Mouse (Mus musculus): ENCODE measurements around the gene Avpr2. TPM values are rescaled to one million over a fixed set of nuclear protein-coding genes. Genes with fewer than 3 reads are reported as not detected.
A peak's percentile ranks its signal among the peaks of the same experiment; 100 is the strongest.

Avpr2 gene
- polyA plus RNA-seq, 1 experiment from 2014 or later = 0.21 TPM

DNA sequence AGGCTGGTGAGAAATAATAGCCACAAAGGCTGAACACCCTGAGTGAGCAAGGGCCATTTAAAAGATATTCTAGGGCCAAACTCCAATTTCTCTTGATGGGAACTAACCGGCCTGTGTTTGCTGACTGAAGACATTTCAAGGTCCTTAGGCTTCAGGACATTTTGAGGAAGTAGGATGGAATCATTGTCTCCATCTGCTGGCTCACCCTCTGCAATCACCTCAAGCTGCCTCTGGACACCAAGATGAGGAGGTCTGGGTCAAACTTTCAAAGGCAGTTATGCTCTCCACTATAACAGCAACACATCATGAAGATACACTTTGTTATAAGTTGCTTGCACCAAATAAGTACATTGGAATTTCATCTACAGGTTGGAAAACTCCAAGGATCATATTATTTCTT lies 18.1 kb downstream of the Avpr2 start:
- no peak overlapping the region for H3K4me3 ChIP-seq (ENCODE audit: low read depth, low read length)
- no peak overlapping the region for H3K27ac ChIP-seq (replicated peaks; ENCODE audit: low read depth, low read length)
- ATAC-seq (ENCODE audit: insufficient number of reproducible peaks, low FRiP score, low TSS enrichment, low read depth) = no peak
- no peak overlapping the region for H3K4me2 ChIP-seq (ENCODE audit: low read depth, severe bottlenecking)
- H3K27me3 ChIP-seq (ENCODE audit: control insufficient read depth, insufficient read depth, low read length) = no peaks in the 10 kb centered on the region
- H3K4me1 ChIP-seq (ENCODE audit: control insufficient read depth, insufficient read depth, low read length) = no peaks in the 10 kb centered on the region
- H3K9ac ChIP-seq (ENCODE audit: low read length) = no peak overlapping the region
- no peaks in the 10 kb centered on the region for H3K9me3 ChIP-seq (ENCODE audit: control insufficient read depth, low read length)
- no peak for DNase-seq (ENCODE audit: low spot score)
- 94% methylated on average over 1 of the region's 1 CpGs for WGBS
- H3K36me3 ChIP-seq (ENCODE audit: control insufficient read depth, insufficient read depth, low read length) = no peaks in the 10 kb centered on the region

DNA sequence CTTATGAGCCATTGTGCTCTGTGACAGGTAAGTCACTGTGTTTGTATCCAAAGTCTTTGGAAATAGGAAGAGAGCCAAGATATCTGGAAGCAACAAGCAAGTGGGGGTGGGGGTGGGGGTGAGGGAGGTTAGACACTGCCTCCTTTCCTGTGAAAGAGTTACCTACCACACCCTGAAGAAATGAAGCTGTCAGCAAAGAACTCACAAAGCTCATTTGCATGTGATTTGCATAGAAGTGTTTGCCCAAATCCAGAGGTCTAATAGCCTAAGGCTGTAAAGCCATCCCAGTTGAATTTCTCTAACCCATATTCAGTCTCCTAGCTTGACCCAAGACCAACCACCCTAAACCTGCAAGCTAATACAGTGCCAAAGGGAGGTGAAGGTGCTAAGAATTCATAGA lies 18.5 kb downstream of the Avpr2 start:
- no peak overlapping the region for H3K27ac ChIP-seq (replicated peaks; ENCODE audit: low read depth, low read length)
- no peak for DNase-seq (ENCODE audit: low spot score)
- H3K4me1 ChIP-seq (ENCODE audit: control insufficient read depth, insufficient read depth, low read length) = no peaks in the 10 kb centered on the region
- no peak overlapping the region for H3K4me3 ChIP-seq (ENCODE audit: low read depth, low read length)
- H3K27me3 ChIP-seq (ENCODE audit: control insufficient read depth, insufficient read depth, low read length) = no peaks in the 10 kb centered on the region
- no peaks in the 10 kb centered on the region for H3K36me3 ChIP-seq (ENCODE audit: control insufficient read depth, insufficient read depth, low read length)
- no peak for ATAC-seq (ENCODE audit: insufficient number of reproducible peaks, low FRiP score, low TSS enrichment, low read depth)
- no peak overlapping the region for H3K9ac ChIP-seq (ENCODE audit: low read length)
- no peaks in the 10 kb centered on the region for H3K9me3 ChIP-seq (ENCODE audit: control insufficient read depth, low read length)
- no peak overlapping the region for H3K4me2 ChIP-seq (ENCODE audit: low read depth, severe bottlenecking)

- 22% methylated on average over 25 of the region's 26 CpGs for WGBS
- H3K4me1 ChIP-seq (ENCODE audit: control insufficient read depth, insufficient read depth, low read length) = no peaks in the 10 kb centered on the region
- H3K9me3 ChIP-seq (ENCODE audit: control insufficient read depth, low read length) = no peaks in the 10 kb centered on the region
- H3K27me3 ChIP-seq (ENCODE audit: control insufficient read depth, insufficient read depth, low read length) = no peaks in the 10 kb centered on the region
- ATAC-seq (ENCODE audit: insufficient number of reproducible peaks, low FRiP score, low TSS enrichment, low read depth) (no peak), DNase-seq (ENCODE audit: low spot score) (no peak)
- no peaks in the 10 kb centered on the region for H3K36me3 ChIP-seq (ENCODE audit: control insufficient read depth, insufficient read depth, low read length)
- H3K4me3 ChIP-seq (ENCODE audit: low read depth, low read length) = no peak overlapping the region
- H3K4me2 ChIP-seq (ENCODE audit: low read depth, severe bottlenecking) = peak overlapping the region; percentile 33
- H3K9ac ChIP-seq (ENCODE audit: low read length) = no peak overlapping the region
- H3K27ac ChIP-seq (replicated peaks; ENCODE audit: low read depth, low read length) = no peak overlapping the region
These were observed 19.3 kb downstream of the Avpr2 start for GRCm38 (mm10) chrX:73911156-73911555.

DNA sequence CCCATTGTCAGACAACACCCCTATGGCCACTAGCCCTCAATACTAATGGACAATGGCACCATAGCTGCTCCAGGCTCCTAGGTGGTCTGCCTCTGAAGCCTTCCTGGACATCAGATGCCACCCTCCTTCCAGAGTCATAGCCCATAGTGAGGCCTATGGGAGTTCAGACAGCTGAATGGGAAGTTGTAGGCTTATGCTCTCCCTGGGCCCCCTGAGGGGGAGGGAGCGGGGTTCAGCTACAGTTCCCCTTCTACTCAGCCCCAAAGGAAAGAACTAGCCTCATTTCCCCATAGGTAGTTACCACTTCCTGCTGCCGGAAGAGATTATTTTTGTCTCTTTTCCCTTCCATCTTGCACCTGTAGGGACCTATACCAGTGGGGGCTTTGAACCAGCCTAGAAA lies 19.7 kb downstream of the Avpr2 start:
- Histone ChIP-seq H3K36me3 (ENCODE audit: control insufficient read depth, insufficient read depth, low read length) (no peaks in the 10 kb centered on the region), H3K9ac (ENCODE audit: low read length) (no peak overlapping the region), H3K9me3 (ENCODE audit: control insufficient read depth, low read length) (no peaks in the 10 kb centered on the region), H3K27me3 (ENCODE audit: control insufficient read depth, insufficient read depth, low read length) (no peaks in the 10 kb centered on the region), H3K4me2 (ENCODE audit: low read depth, severe bottlenecking) (no peak overlapping the region; the same call in 1 of the 2 replicates), H3K27ac (replicated peaks; ENCODE audit: low read depth, low read length) (no peak overlapping the region), H3K4me1 (ENCODE audit: control insufficient read depth, insufficient read depth, low read length) (no peaks in the 10 kb centered on the region), H3K4me3 (ENCODE audit: low read depth, low read length) (no peak overlapping the region)
- no peak for DNase-seq (ENCODE audit: low spot score)
- whole genome bisulfite sequencing = 83% methylated on average over 2 of the region's 2 CpGs
- no peak for ATAC-seq (ENCODE audit: insufficient number of reproducible peaks, low FRiP score, low TSS enrichment, low read depth)

GRCm38 (mm10) chrX:73914827-73915703 lies 23.2 kb downstream of the Avpr2 start:
- Histone ChIP-seq H3K4me3 (ENCODE audit: low read depth, low read length) (no peak overlapping the region), H3K27ac (replicated peaks; ENCODE audit: low read depth, low read length) (0 out of 2 replicates have a peak overlapping the region, but pooled peaks have one; percentile 18)

GRCm38 (mm10) chrX:73916945-73917344 lies 25.0 kb downstream of the Avpr2 start:
- DNase-seq (ENCODE audit: low spot score) (no peak), ATAC-seq (ENCODE audit: insufficient number of reproducible peaks, low FRiP score, low TSS enrichment, low read depth) (no peak)
- Histone ChIP-seq H3K36me3 (ENCODE audit: control insufficient read depth, insufficient read depth, low read length) (no peaks in the 10 kb centered on the region), H3K27ac (replicated peaks; ENCODE audit: low read depth, low read length) (no peak overlapping the region), H3K9ac (ENCODE audit: low read length) (no peak overlapping the region), H3K27me3 (ENCODE audit: control insufficient read depth, insufficient read depth, low read length) (no peaks in the 10 kb centered on the region), H3K4me2 (ENCODE audit: low read depth, severe bottlenecking) (no peak overlapping the region), H3K9me3 (ENCODE audit: control insufficient read depth, low read length) (no peaks in the 10 kb centered on the region), H3K4me3 (ENCODE audit: low read depth, low read length) (no peak overlapping the region), H3K4me1 (ENCODE audit: control insufficient read depth, insufficient read depth, low read length) (no peaks in the 10 kb centered on the region)
- 77% methylated on average over 8 of the region's 8 CpGs for WGBS

More at GRCm38 (mm10) chrX:73914827-73915703, 23.2 kb downstream of the Avpr2 start:
- no peak overlapping the region for H3K9ac ChIP-seq (ENCODE audit: low read length)
- no peaks in the 10 kb centered on the region for H3K4me1 ChIP-seq (ENCODE audit: control insufficient read depth, insufficient read depth, low read length)
- no peaks in the 10 kb centered on the region for H3K36me3 ChIP-seq (ENCODE audit: control insufficient read depth, insufficient read depth, low read length)
- DNase-seq (ENCODE audit: low spot score) (peak; percentile 88), ATAC-seq (ENCODE audit: insufficient number of reproducible peaks, low FRiP score, low TSS enrichment, low read depth) (peak; percentile 96)
- no peaks in the 10 kb centered on the region for H3K27me3 ChIP-seq (ENCODE audit: control insufficient read depth, insufficient read depth, low read length)
- 25% methylated on average over 31 of the region's 31 CpGs for WGBS
- H3K9me3 ChIP-seq (ENCODE audit: control insufficient read depth, low read length) = no peaks in the 10 kb centered on the region
- peak overlapping the region; percentile 18; the same call in 1 of the 2 replicates for H3K4me2 ChIP-seq (ENCODE audit: low read depth, severe bottlenecking)

DNA sequence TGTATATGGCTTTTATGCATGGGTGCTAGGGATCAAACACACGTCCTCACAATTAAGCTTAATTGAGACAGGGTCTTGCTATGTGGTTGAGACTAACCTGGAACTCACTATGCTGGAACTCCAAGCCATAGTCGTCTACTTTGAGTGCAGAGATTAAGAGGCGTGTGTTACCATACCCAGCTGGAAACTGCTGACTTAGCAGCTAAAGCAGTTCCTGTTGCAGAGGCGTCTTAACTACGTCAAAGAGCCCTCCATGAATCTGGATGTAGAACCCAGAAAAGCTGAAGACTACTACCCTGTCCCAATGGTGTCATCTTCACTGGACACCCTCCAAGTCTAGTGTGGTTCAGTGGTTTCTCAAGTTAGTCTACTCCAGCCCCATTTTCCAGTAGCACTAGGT lies 26.7 kb downstream of the Avpr2 start:
- Histone ChIP-seq H3K27me3 (ENCODE audit: control insufficient read depth, insufficient read depth, low read length) (no peaks in the 10 kb centered on the region), H3K4me2 (ENCODE audit: low read depth, severe bottlenecking) (no peak overlapping the region), H3K9me3 (ENCODE audit: control insufficient read depth, low read length) (no peaks in the 10 kb centered on the region), H3K36me3 (ENCODE audit: control insufficient read depth, insufficient read depth, low read length) (no peaks in the 10 kb centered on the region), H3K4me1 (ENCODE audit: control insufficient read depth, insufficient read depth, low read length) (no peaks in the 10 kb centered on the region), H3K4me3 (ENCODE audit: low read depth, low read length) (no peak overlapping the region), H3K9ac (ENCODE audit: low read length) (no peak overlapping the region), H3K27ac (replicated peaks; ENCODE audit: low read depth, low read length) (no peak overlapping the region)
- DNase-seq (ENCODE audit: low spot score) (no peak), ATAC-seq (ENCODE audit: insufficient number of reproducible peaks, low FRiP score, low TSS enrichment, low read depth) (no peak)
- 88% methylated on average over 5 of the region's 5 CpGs for WGBS

GRCm38 (mm10) chrX:73921285-73921822 lies 29.5 kb downstream of the Avpr2 start:
- peak overlapping the region; percentile 49 for H3K4me3 ChIP-seq (ENCODE audit: low read depth, low read length)
- no peaks in the 10 kb centered on the region for H3K4me1 ChIP-seq (ENCODE audit: control insufficient read depth, insufficient read depth, low read length)
- no peaks in the 10 kb centered on the region for H3K9me3 ChIP-seq (ENCODE audit: control insufficient read depth, low read length)
- no peaks in the 10 kb centered on the region for H3K27me3 ChIP-seq (ENCODE audit: control insufficient read depth, insufficient read depth, low read length)
- no peaks in the 10 kb centered on the region for H3K36me3 ChIP-seq (ENCODE audit: control insufficient read depth, insufficient read depth, low read length)
- DNase-seq (ENCODE audit: low spot score) = no peak
- peak; percentile 10; the same call in 1 of the 2 replicates for ATAC-seq (ENCODE audit: insufficient number of reproducible peaks, low FRiP score, low TSS enrichment, low read depth)
- peak overlapping the region; percentile 66 for H3K9ac ChIP-seq (ENCODE audit: low read length)
- 25% methylated on average over 34 of the region's 34 CpGs for WGBS
- no peak overlapping the region for H3K27ac ChIP-seq (replicated peaks; ENCODE audit: low read depth, low read length)
- peak overlapping the region; percentile 47 for H3K4me2 ChIP-seq (ENCODE audit: low read depth, severe bottlenecking)
